Mouse (Mus musculus): ENCODE results near the gene Insl5. TPM values are rescaled to one million over a fixed set of nuclear protein-coding genes. Genes with fewer than 3 reads are reported as not detected.

Insl5 gene
- total and polyA plus RNA-seq, 2 experiments from 2014 or later = 0.71 TPM; not detected in 1

- Histone ChIP-seq H3K4me3 (ENCODE audit: low read depth, low read length) (no peak overlapping the region), H3K27ac (ENCODE audit: low read depth, low read length) (no peak overlapping the region), H3K36me3 (ENCODE audit: insufficient read depth) (no peaks in the 10 kb centered on the region), H3K27me3 (ENCODE audit: insufficient read depth, low read length) (no peaks in the 10 kb centered on the region), H3K9ac (no peak overlapping the region), H3K4me1 (ENCODE audit: insufficient read depth) (no peaks in the 10 kb centered on the region), H3K4me2 (ENCODE audit: low read depth) (no peak overlapping the region), H3K9me3 (ENCODE audit: low read length) (no peaks in the 10 kb centered on the region)
- ATAC-seq = no peak
- TF ChIP-seq CTCF (IDR thresholded peaks at IDR 0.05; ENCODE audit: low read depth) = no peak
- 95% methylated on average over 4 of the region's 4 CpGs for WGBS
- no peak for DNase-seq
Measured at GRCm38 (mm10) chr4:103010734-103011133, 15.9 kb downstream of the Insl5 start.

GRCm38 (mm10) chr4:103006943-103007418 lies 19.7 kb downstream of the Insl5 start:
- H3K4me3 ChIP-seq (ENCODE audit: low read depth, low read length) = no peak overlapping the region
- ATAC-seq (peak; percentile 32; the same call in 1 of the 2 replicates), DNase-seq (peak; percentile 29)
- H3K36me3 ChIP-seq (ENCODE audit: insufficient read depth) = no peaks in the 10 kb centered on the region
- no peak overlapping the region for H3K4me2 ChIP-seq (ENCODE audit: low read depth)
- 19% methylated on average over 4 of the region's 4 CpGs for WGBS
- no peaks in the 10 kb centered on the region for H3K27me3 ChIP-seq (ENCODE audit: insufficient read depth, low read length)
- H3K27ac ChIP-seq (ENCODE audit: low read depth, low read length) = no peak overlapping the region
- H3K9ac ChIP-seq = no peak overlapping the region
- no peaks in the 10 kb centered on the region for H3K9me3 ChIP-seq (ENCODE audit: low read length)
- no peaks in the 10 kb centered on the region for H3K4me1 ChIP-seq (ENCODE audit: insufficient read depth)
- no peak for TF ChIP-seq CTCF (IDR thresholded peaks at IDR 0.05; ENCODE audit: low read depth)

DNA sequence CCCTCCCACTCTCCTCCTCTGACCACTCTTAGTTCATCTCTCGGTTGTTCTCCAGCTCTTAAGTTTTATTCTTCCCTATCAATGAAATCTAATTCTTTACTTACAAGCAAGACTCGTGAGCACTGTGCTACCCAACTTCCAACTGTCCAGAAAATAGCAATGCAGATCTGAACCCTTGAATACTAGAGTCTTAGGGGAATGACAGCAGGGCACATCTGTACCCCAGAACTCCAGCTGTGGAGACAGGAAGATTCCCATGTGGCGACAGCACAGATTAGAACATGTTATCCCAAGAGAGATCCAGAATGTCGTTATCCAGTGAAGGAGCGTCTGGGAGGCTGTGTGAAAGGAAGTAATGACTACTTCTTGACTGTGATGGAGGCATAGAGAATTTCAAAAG lies 20.4 kb downstream of the Insl5 start:
- H3K4me1 ChIP-seq (ENCODE audit: insufficient read depth) = no peaks in the 10 kb centered on the region
- H3K9ac ChIP-seq = no peak overlapping the region
- no peak overlapping the region for H3K4me2 ChIP-seq (ENCODE audit: low read depth)
- H3K36me3 ChIP-seq (ENCODE audit: insufficient read depth) = no peaks in the 10 kb centered on the region
- no peak overlapping the region for H3K4me3 ChIP-seq (ENCODE audit: low read depth, low read length)
- no peaks in the 10 kb centered on the region for H3K9me3 ChIP-seq (ENCODE audit: low read length)
- DNase-seq = no peak
- 73% methylated on average over 5 of the region's 5 CpGs for WGBS
- H3K27ac ChIP-seq (ENCODE audit: low read depth, low read length) = no peak overlapping the region
- no peak for TF ChIP-seq CTCF (IDR thresholded peaks at IDR 0.05; ENCODE audit: low read depth)
- no peak for ATAC-seq
- H3K27me3 ChIP-seq (ENCODE audit: insufficient read depth, low read length) = no peaks in the 10 kb centered on the region

DNA sequence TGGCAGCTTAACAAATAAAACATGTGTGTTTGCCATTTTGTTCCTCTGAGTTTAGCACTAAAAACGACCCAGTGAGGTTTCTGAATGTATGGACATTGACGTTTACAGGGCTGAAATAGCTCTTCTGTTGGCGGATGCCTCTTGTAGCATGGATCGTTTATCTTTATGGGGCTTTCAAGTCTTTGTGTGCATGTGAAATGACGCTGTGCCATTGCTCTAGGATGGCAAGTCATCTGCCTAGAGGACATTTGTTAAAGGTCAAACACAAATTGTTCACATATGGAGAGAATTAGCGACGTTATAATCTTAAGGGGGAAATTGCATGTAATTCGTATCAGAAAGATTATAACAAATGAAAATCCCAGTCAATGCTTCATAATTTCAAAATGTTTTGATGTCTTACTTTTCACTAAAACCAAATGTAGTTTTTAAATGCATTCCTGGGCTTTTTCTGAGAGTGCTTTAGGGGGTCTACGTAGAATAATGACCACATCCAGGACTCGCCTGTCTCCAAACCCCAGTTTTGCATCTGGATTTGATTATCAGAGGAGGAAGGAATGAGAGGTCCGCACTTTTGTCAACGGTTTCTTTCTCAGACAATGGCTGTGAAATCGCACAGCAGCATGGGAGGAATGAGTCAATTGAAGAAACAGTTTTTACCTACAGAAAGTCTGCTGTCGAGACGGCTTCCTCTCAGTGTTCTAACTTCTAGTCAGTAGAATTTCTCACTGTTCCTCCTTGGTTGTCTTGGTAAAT lies 21.3 kb downstream of the Insl5 start:
- 74% methylated on average over 15 of the region's 15 CpGs for WGBS
- no peak for TF ChIP-seq CTCF (IDR thresholded peaks at IDR 0.05; ENCODE audit: low read depth)

GRCm38 (mm10) chr4:103004681-103005080 lies 22.0 kb downstream of the Insl5 start:
- Histone ChIP-seq H3K9ac (no peak overlapping the region), H3K27ac (ENCODE audit: low read depth, low read length) (no peak overlapping the region), H3K9me3 (ENCODE audit: low read length) (no peaks in the 10 kb centered on the region), H3K4me1 (ENCODE audit: insufficient read depth) (no peaks in the 10 kb centered on the region), H3K4me2 (ENCODE audit: low read depth) (no peak overlapping the region), H3K4me3 (ENCODE audit: low read depth, low read length) (no peak overlapping the region), H3K36me3 (ENCODE audit: insufficient read depth) (no peaks in the 10 kb centered on the region), H3K27me3 (ENCODE audit: insufficient read depth, low read length) (no peaks in the 10 kb centered on the region)
- ATAC-seq (no peak), DNase-seq (no peak)
- no peak for TF ChIP-seq CTCF (IDR thresholded peaks at IDR 0.05; ENCODE audit: low read depth)
- 78% methylated on average over 4 of the region's 4 CpGs for WGBS

More for the DNA sequence above, 21.3 kb downstream of the Insl5 start:
- H3K36me3 ChIP-seq (ENCODE audit: insufficient read depth) = no peaks in the 10 kb centered on the region
- DNase-seq (no peak), ATAC-seq (no peak)
- no peaks in the 10 kb centered on the region for H3K27me3 ChIP-seq (ENCODE audit: insufficient read depth, low read length)
- H3K4me1 ChIP-seq (ENCODE audit: insufficient read depth) = no peaks in the 10 kb centered on the region
- H3K9me3 ChIP-seq (ENCODE audit: low read length) = no peaks in the 10 kb centered on the region
- H3K27ac ChIP-seq (ENCODE audit: low read depth, low read length) = no peak overlapping the region
- H3K4me2 ChIP-seq (ENCODE audit: low read depth) = no peak overlapping the region
- H3K9ac ChIP-seq = no peak overlapping the region
- no peak overlapping the region for H3K4me3 ChIP-seq (ENCODE audit: low read depth, low read length)

DNA sequence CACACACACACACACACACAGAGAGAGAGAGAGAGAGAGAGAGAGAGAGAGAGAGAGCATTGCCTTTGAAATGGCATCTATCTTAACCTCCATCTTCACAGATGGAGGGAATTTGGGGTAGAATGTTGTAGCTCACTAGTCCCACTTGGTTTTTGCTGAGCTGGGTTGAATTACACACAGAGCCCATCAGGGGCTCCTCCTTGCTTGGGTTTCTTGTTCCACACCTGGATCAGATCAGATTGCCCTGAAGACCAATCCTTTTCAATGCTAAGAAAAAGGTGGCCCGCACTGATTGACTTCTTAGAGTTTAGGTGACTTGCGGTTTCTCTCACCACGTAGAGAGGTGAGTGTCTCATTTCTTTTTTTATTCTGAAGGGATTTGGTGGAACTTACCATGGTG lies 35.0 kb downstream of the Insl5 start:
- DNase-seq = no peak
- H3K4me3 ChIP-seq (ENCODE audit: low read depth, low read length) = no peak overlapping the region
- no peak overlapping the region for H3K4me2 ChIP-seq (ENCODE audit: low read depth)
- no peaks in the 10 kb centered on the region for H3K4me1 ChIP-seq (ENCODE audit: insufficient read depth)
- H3K27me3 ChIP-seq (ENCODE audit: insufficient read depth, low read length) = no peaks in the 10 kb centered on the region
- TF ChIP-seq CTCF (IDR thresholded peaks at IDR 0.05; ENCODE audit: low read depth) = no peak
- ATAC-seq = no peak
- H3K9ac ChIP-seq = no peak overlapping the region
- 71% methylated on average over 3 of the region's 3 CpGs for WGBS
- H3K9me3 ChIP-seq (ENCODE audit: low read length) = no peaks in the 10 kb centered on the region
- no peak overlapping the region for H3K27ac ChIP-seq (ENCODE audit: low read depth, low read length)
- H3K36me3 ChIP-seq (ENCODE audit: insufficient read depth) = no peaks in the 10 kb centered on the region

DNA sequence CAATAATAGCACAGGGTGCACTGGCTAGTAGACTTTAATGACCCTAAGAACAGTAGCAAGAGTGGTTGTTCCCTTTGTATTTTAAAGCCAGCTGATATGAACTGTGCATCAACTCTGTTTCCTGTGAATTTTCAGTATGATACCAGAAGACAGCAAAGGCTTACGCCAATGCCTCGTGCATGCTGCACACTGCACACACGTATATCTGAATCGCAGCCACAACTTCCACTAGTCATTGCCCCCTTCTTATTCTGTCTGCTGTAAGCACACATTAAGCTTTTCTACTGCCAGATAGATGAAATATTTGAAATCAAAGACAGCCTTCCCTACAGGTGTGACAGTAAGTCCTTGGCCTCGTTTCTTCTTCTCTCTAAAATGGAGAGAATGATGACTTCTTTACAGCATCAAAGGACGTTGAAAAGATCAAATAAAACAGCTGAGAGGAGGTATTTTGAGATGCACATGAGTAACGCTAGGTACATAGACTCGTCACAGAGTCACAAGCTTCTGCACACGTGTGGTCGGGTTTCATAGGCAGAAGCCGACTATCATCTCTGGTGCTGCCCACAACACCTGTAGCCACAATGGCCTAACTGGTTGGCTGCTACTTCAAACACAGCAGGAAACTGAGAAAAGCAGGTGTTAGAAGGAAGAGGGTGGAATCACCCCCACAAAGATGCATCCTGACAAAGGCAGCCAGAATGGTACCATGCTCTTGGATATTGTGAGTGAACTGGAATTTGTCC lies 35.9 kb downstream of the Insl5 start:
- H3K27ac ChIP-seq (ENCODE audit: low read depth, low read length) = no peak overlapping the region
- TF ChIP-seq CTCF (IDR thresholded peaks at IDR 0.05; ENCODE audit: low read depth) = no peak
- no peaks in the 10 kb centered on the region for H3K36me3 ChIP-seq (ENCODE audit: insufficient read depth)
- no peak overlapping the region for H3K9ac ChIP-seq
- no peak overlapping the region for H3K4me3 ChIP-seq (ENCODE audit: low read depth, low read length)
- H3K9me3 ChIP-seq (ENCODE audit: low read length) = no peaks in the 10 kb centered on the region
- H3K4me1 ChIP-seq (ENCODE audit: insufficient read depth) = no peaks in the 10 kb centered on the region
- H3K27me3 ChIP-seq (ENCODE audit: insufficient read depth, low read length) = no peaks in the 10 kb centered on the region
- ATAC-seq (no peak), DNase-seq (no peak)
- H3K4me2 ChIP-seq (ENCODE audit: low read depth) = no peak overlapping the region
- WGBS = 83% methylated on average over 11 of the region's 11 CpGs

Measured in forebrain, postnatal 0 days (tissue).